Mouse (Mus musculus) adrenal gland, adult 18-20 months (tissue): ENCODE measurements at regions not wholly inside any gene's neighbourhood (a gene's known extent, or its start where the extent isn't known, plus 50 kb on each side); places are given as distances from the start of the nearest gene placed in this dataset.

Source experiments
- DNase-seq, 2 experiments: peaks; one replicate each; pipeline ENCODE4 v3.0.0; 2021 to 2022; ENCODE audit warnings: low spot score in 2 of 2

DNA sequence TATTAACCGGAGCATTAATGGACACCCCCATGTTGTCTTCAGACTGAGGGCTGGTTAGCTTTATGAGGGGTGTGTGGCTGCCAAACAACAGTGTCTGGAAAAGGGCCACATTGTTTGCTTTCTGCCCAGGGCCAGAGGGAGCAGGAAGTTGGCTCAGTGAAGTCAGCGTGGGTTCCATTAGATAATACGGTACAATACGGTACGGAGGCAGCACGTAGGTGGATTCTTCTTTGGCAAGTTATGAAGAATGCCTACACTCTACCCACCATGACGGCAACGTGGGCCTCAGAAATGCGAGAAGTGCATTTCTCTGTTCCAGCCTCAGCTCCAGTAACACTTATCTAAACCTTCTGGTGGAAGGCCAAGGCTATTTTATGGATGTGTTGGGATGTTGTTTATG, 108.2 kb downstream of the Gm10260 start:
- no peak for DNase-seq

DNA sequence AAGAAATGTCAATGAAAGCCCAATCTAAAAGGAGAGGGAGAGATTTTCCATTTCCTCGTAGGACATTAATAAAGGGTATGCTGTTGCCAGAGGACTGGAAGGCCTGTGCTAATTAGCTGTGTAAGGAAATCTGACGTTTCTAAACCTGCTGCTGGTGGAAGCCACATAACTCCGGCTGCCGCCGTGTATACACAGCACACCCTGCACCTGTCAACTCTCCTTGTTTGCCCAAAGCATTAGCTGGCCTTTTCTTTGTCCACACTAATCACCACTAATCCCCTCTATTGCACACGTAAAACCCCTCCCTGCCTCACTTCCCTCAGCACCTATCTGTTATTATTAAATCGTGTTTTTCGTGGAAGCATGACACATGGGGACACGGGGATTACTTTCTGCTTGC, 108.7 kb downstream of the Gm10260 start:
- DNase-seq = no peak

DNA sequence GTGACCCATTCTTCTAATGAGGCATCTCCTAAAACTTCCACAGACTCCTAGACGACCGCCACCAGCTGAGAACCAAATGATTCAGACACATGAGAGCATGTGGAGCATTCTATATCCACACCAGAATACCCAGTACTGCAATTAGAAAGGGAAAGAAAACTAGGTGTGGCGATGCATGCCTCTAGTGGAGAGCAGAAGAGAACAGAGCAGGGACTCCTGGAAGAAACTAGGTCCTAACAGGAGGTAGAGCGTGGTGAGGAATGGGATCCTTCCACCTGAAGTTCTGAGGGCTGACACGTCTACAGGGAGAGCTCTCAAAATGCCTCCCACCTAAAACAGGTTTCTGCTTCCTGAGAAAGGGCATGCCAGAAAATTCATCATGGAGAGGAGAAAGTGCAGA, 109.3 kb downstream of the Gm10260 start:
- no peak for DNase-seq

DNA sequence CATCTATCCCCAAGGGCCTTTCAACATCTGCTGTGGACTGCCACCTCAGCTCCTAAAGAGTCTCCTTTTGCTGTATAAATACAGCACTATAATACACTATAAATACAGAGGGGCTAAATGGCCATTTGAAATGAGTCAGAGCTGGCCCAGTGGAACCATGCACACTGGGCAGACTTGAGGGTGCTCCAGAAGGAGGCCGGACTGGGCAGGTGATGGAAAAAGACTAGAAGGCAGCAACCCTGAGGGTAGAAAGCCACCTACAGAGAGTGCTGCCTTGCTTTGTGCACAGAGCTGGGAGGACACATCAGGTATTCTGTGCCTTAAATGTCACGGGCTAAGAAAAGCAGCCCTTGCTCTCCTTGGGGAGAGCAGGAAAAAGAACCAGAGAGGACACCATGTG, 110.2 kb downstream of the Gm10260 start:
- no peak for DNase-seq

DNA sequence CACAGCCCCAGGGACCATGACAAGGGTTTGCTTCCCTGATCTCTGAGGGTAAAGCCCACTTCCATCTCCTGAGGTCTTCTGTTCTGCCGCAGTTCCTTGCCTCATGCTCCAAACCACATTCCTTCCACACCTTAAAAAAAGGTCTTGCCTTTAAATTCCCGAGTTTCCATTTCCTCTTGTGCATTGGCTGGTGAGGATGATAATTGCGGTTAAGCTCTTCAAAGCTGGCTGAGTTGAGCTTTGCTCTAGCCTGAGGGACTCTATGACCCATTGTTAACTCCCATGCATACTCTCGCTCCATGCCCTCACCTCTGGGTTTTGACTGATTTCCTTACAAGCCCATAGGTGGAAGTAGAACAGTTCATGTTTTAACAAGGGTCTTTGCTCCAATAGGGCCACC, 112.9 kb downstream of the Gm10260 start:
- no peak for DNase-seq

DNA sequence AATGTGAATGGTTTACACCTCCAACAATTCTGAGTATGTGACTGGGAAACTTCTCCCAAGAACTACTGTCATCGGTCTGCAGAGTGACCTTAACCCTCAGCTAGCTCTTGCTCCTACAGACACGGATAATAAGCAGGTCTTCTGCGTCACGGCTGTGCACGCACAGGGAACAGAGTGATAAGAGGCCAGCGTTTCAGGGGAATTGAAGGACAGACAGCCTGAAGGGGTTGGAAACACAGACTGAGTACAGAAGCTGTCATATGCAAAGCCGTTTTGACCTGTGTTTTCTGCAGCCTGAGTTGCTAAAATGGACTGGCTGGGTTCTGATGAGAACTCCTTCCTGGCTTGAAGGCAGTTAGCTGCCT, 114.4 kb downstream of the Gm10260 start:
- DNase-seq = peak in 1 of 2 experiments; percentile 12

DNA sequence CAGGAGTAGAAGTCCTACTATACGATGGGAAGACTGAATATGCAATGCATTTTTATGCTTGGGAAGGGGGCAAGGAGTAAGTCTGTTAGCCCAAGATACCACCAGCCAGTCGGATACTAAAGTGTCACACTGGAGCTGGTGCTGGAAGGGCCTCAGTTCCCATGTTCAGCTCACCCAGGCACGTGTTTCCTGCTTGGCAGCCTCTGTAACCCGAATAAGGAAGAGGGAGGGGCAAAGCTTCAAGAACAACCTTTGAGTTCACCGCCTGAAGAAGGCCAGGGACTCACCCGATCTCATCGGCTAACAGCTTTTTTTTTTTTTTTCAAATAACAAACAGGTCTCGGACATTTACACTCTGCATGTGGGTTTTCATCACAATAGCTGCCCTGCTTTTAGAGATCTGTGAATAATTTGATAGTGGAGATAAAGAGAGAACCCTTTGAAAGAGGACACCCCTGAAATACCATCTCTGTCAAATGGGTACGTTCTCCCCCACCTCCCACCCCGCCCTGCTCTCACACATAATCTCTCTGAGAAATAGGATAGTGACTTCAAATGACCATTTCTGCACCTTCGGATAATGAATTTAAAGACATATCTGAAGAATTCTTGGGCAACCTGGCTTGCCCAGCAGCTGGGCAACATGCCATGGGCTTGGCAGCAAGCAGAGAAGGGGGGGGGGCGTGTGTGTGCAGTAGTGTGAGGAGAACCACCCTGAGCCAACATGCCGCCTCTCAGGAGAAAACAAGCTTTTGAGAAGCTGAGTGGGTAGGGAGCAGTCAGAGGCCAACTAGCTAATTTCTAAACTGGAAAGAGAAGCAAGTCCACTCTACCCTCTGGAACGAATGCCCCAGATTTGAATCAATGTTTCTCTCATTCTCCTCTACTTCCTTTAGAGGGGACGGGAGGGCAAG, 115.1 kb downstream of the Gm10260 start:
- no peak for DNase-seq

DNA sequence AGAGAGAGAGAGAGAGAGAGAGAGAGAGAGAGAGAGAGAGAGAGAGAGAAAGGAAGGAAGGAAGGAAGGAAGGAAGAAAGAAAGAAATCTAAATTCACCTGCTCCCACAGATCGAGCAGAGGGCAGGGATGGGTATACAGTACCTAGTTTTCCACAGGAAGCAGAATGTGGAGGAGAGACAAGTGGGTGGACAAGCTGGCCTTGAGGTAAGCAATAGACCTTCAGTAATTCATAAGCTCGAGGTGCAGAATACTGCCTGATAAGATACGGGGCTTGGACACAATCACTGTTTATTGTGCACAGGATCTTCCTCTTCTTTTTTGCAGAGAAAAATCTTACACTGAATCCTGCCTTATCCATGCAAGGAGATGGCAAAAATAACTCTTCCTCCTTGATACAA, 120.2 kb downstream of the Gm10260 start:
- DNase-seq = no peak

DNA sequence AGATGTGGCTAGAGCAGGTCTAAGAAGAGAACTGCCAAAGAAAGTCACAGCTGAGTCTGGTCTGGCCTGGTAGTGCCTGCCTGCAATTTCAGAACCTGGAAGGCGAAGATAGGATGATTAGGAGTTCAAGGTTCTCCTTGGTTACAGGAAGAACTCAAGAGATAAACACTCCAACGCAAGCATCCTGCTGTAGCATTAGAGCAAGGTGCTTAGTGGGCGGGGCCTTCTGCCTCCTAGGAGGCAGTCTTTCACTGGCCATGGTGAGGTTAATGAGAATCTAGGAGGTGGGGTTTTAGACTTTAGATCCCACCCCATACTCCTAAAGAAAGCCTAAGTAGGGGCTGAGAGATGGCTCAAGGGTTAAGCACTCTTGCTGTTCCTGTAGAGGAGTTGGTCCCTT, 120.8 kb downstream of the Gm10260 start:
- no peak for DNase-seq

DNA sequence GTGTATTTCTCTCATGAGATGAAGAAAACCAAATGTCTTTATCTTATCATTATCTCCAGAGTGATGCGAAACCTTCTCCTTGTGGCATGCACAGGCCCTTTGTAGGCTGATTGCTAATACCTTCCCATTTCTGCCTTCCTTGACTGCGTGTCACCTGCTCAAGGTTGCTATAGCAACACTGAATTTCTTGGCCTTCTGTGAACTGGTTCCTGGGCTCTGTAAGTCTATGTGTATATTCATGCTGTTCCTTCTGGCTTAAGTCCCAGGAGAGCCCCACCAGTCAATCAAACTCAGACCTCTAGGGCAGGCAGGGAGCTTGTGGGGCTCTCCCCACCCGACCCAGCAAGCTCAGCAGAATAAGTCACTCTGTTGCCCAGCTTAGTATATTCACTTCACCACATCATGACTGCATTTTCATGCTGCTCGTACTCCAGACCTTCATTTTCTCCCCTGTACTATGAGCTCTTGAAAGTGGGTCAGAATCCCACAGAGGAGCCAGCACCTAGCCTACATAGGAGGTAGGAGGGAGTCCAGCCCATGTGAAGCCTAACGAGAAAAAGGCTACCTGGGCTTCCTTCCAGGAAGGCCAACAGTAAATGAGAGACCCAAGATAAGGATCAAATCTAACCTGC, 121.9 kb downstream of the Gm10260 start:
- no peak for DNase-seq

DNA sequence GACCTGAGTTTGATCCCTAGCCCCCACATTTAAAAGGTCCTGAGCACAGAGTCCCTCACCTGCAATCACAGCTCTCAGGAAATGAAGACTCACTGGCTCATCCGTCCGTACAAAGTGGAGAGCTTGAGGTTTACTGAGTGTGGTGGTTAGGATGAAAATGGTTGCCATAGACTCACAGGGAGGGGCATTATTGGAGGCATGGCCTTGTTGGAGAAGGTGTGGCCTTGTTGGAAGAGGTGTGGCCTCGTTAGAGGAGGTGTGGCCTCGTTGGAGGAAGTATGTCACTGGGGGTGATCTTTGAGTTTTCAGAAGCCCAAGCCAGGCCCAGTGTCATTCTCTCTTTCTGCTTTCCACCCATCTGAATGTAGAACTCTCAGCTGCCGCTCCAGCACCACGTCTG, 122.9 kb downstream of the Gm10260 start:
- no peak for DNase-seq

DNA sequence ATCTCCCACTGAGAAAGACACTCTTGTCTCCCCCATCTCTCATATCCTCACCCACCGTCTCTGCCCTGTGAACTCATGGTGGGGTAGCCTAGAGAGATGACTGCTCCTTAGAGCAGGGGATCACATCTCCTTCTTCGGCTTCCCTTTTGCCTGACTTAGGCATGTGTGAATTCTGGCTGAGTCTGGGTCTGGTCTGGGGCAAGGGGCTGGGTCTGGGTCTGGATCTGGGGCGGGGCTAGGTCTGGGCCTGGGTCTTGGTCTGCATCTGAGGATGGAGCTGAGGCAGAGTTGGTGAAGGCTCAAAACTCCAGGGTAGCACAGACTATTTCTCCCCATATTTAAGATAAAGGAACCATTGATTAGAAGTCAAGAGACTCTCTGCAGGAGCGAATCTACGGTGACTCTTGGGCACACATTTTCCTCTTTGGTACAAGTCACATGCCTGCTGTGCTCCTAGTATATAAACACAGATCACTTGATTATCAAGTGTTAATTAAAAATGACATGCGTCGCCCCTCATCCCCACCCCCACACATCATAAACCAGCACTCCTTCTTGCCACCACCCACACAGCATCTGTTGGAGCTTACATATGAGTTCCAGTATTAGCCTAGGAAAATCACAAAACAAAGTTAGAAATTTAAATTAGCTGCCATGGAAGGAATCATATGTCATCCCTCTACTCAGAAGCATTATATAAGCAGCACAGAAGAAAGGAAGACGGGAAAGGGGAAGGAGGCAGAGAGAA, 126.2 kb downstream of the Gm10260 start:
- DNase-seq = no peak

DNA sequence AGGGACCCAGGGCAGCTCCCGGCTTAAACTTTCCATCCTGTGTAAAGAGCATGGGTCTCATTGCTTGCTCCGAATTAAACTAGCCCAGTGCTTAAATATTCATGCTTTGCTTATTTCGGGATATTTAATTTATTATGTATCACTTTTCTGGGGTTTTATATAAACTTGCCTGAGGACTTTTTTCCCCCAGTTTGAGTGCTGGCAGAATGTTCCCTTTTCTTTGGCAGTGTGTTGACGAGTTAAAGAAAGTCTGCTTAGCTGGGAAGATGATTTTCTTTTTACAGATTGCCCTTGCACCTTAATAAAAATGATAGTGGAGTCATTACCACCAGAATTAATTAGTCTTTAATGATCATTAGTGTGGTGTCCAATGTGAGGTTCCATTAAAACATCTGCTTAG, 126.9 kb downstream of the Gm10260 start:
- no peak for DNase-seq

DNA sequence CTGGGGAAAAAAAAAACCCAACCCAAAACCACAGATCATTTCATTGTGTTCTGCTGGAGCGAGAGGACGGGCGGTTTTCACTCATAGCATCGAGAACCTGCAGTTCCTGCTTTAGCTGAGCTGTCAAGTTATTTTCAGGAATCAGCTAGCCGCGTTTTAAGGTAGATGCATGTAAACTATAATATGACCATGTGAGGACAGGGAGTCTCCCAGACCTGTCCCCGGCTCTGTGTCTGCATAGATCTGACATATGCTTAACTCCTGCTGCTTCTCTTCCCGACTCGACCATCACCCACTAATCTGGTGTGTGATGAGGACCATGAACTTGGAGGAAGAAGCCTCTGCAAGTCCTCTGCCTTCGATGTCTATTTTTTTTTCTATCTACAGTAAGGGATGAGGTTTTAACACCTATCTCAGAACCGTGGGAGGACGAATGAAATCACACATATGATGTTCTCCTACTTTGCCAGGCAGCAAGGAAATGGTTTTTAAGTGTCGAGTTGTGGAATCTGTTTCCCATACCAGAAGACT, 128.5 kb downstream of the Gm10260 start:
- DNase-seq = no peak

DNA sequence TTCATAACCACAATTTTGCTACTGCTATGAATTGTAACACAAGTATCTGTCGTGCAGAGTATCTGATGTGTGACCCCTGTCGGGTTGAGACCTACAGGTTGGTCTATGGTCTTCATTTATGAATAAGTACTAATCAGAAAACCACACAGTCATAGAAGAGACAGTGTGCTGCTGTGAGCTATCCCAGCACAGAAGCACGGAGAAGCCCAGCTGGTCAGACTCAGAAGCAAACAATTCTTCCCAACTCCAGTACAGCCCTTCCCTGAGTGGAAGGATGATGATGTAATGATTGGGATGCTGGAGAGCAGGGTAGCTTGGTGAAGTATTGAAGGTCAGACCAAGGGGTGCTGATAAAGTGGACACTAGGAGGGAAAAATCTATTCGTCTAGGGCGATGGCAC, 129.5 kb downstream of the Gm10260 start:
- no peak for DNase-seq

DNA sequence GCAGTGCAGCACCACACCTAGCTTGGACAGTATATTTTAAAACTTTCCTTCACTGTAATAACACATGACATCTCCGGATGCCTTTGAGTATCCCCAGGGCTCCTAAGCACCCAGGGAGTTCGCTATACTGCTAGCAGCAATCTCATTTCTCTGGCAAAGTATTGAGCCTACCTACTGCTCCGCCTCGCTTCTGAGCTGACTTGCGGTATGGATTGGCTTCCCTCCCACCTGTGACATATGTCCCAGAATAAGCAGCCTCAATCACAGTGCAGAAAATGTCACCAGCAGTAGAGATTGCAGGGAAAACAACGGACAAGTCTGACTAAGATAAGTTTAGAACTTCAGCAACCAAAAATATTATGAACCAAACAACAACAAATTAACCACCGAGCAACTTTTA, 131.8 kb downstream of the Gm10260 start:
- DNase-seq = no peak

DNA sequence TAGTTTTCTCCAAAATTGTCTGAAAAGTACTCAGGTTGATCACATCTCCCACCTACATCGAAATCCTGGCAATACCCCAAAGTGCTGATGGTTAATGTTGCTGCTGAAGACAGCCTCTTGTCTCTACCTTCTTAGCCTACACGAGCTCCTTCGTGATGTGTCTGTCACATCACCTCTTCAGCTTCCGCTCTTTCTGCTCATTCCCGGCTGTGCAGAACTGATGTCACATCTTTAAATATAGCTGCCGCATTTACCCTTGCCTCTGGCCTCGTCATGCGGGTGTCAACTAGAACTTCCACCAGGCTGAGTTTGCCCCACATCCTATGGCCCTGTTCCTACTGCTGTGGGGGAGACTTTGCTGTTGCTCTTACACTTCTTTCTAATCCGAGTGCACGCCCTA, 133.2 kb downstream of the Gm10260 start:
- no peak for DNase-seq

DNA sequence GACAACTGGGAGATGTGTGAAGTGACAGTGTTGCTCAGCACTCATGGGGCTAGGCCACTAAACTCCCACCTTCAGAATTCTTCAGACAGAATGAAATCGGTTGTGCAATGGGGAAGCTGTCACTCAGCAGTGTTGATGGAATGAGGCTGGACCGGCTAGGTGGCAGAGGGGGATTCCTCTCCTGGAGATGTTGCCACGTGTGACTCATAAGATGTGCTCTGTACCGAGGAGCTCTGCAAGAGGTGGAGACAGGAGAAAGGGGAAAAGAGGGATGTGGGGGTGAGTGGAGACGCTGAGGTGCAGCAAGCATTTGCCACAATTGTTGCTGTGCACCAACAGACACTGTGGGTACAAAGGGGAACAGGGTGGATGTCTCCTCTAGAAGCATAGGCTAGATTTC, 133.6 kb downstream of the Gm10260 start:
- DNase-seq = no peak

DNA sequence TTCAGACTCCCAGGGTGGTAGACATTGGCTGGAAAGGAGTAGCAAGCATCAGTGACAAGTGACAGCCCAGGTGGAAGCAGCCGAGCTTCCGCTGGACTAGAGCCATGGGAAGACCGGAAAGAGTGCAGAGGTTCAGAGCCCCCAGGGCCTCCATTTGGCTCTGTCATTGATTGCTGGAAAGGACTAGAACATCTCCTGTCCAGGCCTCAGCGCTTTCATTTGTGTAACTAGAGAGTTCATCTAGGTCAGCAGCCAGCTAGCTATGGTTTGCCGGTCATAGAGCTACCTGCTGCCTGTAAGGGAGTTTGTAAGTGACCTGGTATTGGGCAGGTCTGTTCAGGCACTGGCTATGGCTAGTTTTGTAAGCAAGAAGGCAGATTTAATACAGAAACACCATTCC, 134.3 kb downstream of the Gm10260 start:
- DNase-seq = no peak

DNA sequence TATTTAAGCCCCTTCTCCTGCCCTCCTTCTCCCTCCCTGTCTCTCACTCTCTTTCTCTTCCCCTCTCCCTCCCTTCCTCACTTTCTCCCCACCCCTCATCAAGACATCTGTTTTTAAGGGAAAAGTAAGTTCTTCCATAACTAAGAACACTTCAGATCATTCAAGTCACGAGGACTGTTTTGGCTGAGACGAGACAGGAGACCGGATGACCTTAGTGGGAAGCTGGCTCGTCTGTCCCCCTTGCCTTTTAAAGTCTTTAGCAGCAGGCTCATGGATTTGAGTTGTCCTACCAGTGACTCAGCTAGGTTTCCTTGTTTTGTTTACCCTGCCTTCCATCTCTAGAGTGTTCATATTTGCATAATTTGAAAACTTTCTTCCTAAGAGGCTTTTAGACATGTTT, 135.0 kb downstream of the Gm10260 start:
- DNase-seq = no peak

DNA sequence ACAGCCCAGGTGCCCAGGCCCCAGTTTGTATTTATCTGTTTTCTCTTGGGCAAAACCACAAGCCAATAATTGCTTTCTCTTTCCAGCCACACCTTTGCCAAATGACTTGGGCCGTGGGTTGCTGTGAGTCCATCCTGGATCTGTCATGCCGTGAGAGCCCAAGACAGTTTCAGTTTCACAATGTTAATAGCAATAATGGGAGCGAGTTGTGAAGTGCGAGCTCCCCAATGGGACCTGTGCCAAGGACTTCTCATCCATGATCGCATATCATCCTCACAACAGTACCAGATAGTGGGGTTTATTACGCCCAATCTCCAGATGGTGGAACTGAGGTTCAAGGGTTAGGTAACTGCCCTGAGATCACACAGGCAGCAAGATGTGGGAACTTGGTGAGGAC, 142.2 kb downstream of the Gm10260 start:
- DNase-seq = no peak
